Mouse (Mus musculus) left cerebral cortex, postnatal 4 days (tissue): Measurements from ENCODE around the gene Med22. TPM values are rescaled to one million over a fixed set of nuclear protein-coding genes. Genes with fewer than 3 reads are reported as not detected.

Experiments used
- DNase-seq: peaks from one replicate; pipeline ENCODE4 v3.0.0-alpha.2; 2022
- intact Hi-C: fragments of 180-260 bp; cut with DNase I; formaldehyde crosslinking; loops from one replicate; pipeline ENCODE4 v1.15.1; 2025
- total RNA-seq, 2 experiments: library from RNA; stranded (reverse); gene quantifications; 2 replicates each; pipeline ENCODE4 v1.2.3; 2021

Med22 gene
- total RNA-seq, result 10 to 100 TPM; 52.3 to 56.2 TPM

DNA sequence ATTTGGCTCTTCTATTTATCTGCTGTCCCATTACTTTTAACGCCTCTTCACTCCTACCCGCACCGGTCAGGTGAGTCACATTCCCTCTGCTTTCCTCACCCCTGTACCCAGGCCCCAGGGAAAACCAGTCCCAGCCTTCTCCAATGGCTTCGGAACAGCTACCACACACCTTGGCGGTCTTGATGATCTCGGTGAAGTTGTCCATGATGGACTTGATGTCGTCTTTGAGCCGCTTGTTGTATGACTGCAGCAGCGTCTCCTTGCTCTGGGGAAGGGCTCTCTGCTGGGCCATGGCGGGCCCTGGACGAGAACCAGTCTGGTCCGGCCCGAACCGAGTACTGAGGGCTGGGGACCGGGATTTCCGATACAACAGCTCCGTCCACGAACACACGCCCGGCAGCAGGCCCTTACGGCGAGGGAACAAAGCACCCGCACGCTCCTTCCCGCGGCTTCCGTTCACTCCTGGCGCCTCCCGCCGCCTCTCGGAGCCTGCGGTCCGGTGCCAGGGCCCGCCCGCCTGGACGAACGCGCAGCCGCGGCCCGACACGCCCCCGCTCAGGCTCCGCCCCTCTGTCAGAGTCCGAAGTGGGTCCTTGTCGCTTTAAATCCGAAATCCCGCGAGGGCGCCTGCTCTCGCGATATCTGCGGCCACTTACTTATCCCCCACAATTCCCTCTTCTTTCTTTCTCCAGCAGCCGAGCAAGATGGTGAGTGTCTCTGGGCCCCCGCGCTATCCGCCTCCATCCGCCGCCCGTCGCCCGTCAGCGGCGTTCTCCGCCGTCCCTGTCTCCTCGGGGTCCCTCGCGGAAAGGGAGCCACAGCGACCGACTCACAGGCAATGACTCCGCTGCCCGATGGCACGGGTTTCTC, at the start of gene Med22, which contains the start of gene Rpl7a:
Gene Med22, minus strand, starts transcription at position 554 of the 870 bp plus-strand sequence.
Gene Rpl7a, plus strand, starts transcription at position 641 of the 870 bp plus-strand sequence.
- intact Hi-C loops, result no loop called here
- DNase-seq, result peak; percentile 100

DNA sequence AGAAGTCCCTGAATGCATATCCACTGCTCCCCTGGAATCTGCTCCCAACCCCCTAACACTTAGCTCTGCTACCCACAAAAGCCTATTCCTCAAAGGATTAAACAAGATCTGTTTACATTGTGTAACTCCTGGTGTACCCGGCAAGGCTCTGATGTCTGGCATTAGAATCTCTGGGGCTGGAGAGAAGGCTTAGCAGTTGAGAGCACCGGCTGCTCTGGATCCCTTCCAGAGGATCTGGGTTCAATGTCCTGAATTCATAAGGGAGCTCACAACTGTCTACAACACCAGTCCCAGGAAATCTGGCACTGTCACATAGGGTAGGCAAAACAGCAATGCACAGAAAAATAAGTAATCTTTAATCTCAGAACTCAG, 47.0 kb upstream of the Med22 start:
- no peak for DNase-seq
- intact Hi-C loops, result no loop called here

DNA sequence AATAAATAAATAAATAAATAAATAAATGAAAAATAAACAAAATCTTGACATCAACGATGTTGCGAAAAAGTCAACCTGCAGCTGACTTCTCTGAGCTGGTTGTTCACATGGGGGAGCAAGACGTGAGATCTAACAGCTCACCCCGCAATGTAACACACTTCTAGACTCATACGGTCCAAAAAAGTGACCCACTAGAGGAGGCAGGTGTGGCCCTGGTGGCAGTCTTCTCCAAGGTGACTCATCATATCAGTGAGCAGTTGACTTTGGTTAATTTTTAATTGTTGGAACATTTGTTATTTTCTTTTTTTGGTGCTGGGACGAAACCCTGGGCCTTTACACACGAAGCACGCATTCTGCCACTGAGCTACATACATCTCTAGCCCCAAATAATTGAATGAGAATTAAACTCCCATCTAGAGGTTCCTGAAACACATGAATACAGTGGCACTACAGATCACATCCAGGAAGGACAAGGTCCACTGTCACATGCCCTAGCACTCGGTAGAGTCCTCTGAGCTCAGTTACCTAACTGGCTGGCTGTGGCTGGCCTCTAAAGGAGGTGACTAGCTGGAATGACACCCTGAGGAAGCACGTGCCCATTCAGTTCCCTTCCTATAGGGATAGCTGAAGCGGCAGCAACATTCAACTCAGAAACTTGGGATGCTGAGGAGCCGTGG, 46.5 kb upstream of the Med22 start:
- intact Hi-C loops, result no loop called here

DNA sequence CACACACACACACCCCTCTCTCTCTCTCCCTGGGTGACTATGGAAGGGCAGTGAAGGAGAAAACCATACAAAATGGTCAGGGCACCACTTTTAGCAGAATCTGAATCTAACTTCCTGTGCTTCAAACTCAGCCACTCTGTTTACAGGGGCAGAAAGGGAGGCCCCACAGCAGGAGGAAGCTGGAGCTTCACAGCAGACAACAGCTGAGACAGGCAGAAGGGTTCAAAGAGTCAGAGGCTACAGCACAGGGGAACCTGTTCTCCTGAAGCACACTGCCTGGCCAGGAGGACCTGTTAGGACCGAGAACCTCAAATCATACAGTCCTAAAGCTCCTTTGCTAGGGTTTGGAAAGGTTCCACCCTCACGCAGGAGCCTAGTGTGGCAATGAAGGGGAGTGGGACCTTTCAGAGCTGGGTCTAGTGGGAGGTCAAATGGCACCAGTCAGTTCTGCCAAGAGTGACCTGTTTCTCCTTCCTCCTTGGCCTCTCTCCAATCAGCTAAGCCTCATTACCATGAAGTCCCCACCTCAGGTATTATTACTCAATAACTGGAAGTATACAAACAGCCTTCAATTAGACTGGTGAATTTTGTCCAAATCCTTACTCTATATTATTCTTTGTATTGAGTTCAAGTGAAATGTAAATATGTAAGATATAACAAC, 44.4 kb upstream of the Med22 start:
- intact Hi-C loops, result no loop called here
- no peak for DNase-seq

More for the DNA sequence above, 46.5 kb upstream of the Med22 start:
- no peak for DNase-seq

DNA sequence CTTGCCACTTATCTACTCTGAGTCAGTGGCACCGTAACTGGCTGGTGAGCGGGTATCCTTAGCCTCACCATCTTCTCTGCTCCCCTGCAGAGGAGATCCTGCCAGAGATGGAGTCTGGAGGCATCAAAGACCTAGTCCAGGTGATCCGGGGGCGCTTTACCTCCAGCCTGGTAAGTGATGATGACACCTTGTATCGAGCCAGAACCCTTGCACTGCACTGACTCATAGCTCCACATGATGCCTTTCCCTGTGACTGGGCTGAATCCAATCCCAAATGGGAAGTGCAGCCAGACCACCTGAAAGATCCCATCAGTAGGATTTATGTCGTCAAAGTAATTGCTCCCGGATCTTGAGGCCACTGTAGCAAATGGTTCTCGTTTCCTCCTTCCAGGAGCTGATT, 42.4 kb upstream of the Med22 start:
- no peak for DNase-seq
- intact Hi-C loops, result no loop called here

DNA sequence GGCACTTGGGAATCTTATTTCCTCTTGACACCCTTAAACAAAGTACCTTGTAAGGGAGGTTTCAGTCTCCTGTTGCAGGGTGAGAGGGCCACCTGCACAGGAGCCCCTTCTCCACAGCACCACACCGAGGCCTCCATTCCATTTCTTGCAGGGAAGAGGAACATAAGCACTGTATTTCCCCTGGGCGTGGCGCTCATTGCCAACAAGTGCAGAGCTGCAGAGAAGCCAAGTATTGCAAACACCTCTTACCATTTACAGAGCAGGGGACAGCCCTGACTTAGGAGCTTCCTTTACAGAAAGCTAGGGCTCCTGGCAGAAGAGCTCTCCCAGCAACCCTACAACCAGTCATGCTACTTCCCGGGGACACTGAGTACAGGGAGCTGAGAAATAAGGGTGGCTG, 41.7 kb upstream of the Med22 start:
- no peak for DNase-seq
- intact Hi-C loops, result no loop called here

DNA sequence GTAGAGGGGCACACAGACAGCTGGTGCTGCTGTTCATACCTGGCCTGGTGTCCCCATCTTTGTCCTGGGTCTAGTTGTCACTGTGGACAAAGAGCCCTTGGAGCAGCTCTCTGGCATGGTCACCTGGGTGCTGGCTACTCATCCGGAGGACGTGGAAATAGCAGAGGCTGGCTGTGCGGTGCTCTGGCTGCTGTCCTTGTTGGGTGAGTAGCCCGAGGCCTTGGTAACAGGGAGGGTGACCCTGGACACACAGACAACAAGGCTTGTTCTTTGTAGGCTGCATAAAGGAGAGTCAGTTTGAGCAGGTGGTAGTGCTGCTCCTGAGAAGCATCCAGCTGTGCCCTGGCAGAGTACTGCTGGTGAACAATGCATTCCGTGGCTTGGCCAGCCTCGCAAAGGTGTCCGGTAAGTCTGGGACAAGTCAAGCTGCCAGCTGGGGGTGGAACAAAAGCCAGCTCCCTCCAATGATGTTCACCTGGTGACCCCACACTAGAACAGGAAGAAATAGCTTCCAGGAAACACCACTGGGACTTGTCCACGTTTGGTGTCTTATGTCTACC, 40.9 kb upstream of the Med22 start:
- intact Hi-C loops, result no loop called here
- no peak for DNase-seq

DNA sequence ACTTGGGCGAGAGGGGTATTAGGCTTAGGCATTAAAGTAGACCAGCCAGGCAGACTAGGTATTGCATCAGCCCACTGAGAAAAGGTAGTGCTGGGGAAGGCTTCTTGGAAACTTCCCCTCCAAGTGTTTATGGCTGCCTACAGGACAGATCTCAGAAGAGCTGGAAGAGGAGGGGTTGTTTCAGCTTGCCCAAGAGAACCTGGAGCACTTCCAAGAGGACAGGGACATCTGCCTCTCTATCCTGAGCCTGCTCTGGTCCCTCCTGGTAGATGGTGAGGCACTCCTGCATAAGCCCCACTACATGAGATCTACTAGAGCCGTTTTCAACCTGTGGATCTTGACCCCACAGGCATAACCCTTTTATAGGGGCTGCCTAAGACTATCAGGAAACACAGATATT, 39.9 kb upstream of the Med22 start:
- intact Hi-C loops, result no loop called here

DNA sequence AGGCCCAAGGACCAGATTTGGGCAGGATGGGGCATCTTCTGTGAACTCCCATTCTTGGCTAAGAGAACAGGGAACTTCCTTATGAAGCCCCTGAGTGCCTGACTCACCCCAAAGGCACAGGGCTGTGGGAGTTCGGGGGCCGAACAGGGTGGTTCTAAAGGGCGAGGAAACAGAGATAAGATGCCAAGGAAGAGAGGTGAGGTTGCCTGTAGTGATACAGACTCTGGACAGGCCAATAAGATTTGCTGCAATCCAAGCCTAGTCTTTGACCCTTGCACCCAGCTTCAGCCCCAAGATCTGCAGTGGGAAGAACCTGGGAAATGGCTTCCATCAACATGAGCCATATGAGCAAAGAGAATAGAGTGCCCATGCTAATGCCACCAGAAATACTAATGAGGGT, 32.8 kb upstream of the Med22 start:
- DNase-seq, result no peak
- intact Hi-C loops, result no loop called here

More for the DNA sequence above, 39.9 kb upstream of the Med22 start:
- DNase-seq, result no peak

DNA sequence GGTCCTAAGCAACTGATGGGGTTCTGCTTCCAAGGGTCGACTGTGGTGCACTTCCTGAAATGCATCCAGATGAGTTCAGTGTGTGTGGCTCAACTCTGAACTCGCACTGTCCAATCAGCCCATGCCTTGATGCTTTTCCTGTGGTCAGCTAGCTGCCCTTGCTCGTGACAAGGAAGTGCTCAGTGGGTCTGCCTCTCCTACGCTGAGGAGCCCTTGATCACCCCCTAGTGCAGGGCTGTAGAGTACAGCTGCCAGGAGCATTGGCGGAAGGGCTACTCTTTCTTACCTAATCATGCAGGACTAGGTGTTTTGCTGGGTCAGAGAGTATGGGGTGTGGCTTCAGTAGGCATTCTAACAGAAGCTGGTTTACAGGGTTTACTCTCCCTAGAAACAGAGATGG, 31.1 kb upstream of the Med22 start:
- DNase-seq, result no peak
- intact Hi-C loops, result no loop called here

DNA sequence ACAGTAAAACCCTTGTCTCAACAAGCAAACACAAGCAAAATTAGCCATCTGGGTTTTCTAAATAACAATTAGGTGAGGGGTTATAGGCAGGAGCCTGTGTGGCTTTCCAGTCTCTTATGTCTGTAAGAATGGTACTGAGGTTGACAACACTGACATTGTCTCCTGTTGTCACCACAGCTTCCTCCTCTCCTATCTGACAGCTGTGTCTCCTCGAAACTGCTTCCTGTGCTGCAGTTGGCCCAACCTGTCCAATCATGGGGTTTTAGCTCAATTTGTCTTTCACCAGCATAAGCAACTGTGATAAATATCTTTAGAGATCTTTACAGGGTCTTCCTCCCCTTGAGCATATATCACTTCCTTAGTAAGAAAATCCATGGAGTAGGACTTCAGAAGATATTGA, 25.9 kb upstream of the Med22 start:
- DNase-seq, result no peak
- intact Hi-C loops, result loop anchor here (10.0 kb wide), 1 partner anchor 98 kb away; no protein-coding TSS in a partner anchor

DNA sequence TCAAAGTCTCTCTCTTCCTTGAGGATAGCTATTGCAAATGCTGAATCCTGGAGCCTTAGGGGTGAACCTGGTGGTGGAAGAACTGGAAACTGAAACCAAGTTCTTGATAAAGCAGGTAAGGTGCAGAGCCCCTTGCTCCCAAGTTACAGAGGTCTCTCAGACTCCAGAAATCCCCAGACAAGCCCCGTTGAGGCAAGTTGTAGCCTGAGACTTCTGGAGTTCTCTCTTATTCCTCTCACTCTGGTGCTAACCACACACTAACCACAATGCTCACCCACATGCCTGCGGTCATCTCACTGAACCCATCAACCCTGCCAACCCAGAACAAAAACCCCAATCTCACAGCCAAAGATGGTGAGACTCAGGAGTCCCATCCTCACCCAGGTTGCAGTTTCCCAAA, 24.8 kb upstream of the Med22 start:
- intact Hi-C loops, result loop anchor here (10.0 kb wide), 1 partner anchor 100 kb away; no protein-coding TSS in a partner anchor
- no peak for DNase-seq

DNA sequence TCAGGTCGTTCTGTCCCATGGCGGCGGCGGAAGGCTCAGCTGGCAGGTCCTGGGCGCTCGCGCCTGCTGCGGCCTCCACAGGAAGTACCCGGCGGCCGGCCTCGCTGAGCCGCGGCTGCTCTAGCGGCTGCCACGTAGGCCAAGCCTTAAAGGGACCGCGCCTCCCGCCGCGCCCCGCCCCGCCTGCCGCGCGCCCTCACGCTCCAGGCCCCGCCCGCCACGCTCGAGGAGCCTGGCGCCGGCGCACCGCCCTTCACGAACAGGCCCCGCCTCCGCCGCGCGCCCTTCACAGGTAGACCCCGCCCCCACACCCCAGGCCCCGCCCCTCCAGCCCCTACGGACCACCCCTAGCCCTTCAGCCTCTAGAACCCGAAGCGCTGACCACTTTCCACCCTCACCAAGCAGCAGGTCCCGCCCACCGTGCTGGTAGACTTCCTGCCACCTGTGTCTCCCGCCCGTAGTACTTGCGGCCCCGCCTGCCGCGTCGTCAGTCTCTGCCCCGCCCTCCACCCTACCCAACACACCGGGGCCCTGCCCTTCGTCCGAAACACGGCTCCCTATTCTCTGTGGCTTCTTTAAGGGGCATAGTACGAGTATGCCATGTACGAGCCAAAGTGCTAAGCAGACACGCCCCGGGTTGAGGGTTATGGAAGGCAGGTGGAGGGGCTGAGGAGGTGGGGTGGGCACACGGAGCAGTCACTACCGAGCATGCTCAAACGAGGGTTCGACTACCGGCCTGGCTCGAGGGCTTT, 23.0 kb upstream of the Med22 start, which contains the start of the genes Surf4 and Stkld1:
Gene Surf4, minus strand, starts transcription at position 625 of the 752 bp plus-strand sequence.
Gene Stkld1, plus strand, starts transcription at position 744 of the 752 bp plus-strand sequence.
- DNase-seq, result peak; percentile 93
- intact Hi-C loops, result loop anchor here (5.0 to 10.0 kb wide), 2 partner anchors 101 to 304 kb away; no protein-coding TSS in a partner anchor

DNA sequence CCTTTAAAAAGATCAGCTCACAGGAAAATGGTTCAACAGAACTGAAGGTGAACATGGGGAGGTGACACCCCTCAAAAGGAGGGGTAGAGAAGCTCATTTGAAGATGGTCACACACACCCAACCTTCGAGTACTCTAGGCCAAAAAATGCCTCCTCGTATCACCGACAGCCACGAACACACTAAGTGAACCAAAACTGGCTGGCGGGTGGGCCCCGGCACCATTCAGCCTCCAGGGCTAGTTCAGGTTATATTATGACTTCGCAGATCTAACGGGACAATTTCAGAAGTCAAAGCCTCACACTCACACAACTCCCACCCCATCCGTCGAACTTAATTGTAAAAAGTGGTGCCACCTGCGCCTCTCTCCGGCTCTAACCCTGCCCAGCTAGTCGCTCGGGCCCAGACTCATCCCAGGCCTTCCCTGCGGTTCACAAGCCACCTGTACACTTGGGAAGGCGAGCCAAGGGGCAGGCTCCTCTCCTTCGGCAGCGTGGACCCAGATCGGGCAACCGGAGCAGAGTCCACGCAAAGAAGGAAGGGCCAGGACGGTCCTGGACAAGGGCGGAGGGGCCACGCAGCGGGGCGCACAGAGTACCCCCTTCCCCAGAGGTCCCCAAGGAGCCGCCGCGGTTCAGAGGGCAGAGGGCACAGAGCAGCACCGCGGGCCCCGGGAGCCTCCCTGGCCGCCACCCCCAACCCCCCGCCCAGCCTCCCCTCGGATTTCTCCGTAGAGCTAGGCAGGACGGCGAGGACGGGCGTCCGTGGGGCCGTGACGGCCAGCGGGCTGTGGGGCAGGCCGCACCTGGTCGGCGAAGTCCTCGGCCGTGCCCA, 22.2 kb upstream of the Med22 start:
- peak; percentile 37 for DNase-seq
- intact Hi-C loops, result loop anchor here (5.0 to 10.0 kb wide), 2 partner anchors 102 to 305 kb away; no protein-coding TSS in a partner anchor

DNA sequence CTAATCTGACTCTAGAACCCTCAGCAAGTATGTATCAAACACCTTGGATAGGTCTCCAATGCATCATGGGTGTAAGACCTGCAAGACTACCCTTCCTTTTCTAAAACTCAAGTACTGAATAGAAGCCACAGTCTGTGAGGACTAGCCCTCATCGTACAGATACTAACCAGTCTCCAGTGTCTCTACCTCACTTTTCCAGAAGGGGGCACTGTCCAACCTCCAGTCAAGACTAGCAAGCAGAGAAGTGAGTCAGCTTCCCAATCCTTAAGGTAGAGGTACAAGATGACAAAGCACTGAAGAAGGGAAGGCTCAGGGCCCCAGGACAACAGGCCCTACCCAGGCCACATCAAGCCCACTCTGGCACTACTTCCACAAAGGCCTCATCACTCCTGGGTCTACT, 19.9 kb upstream of the Med22 start:
- peak; percentile 60 for DNase-seq
- intact Hi-C loops, result loop anchor here (5.0 to 10.0 kb wide), 2 partner anchors 104 to 307 kb away; no protein-coding TSS in a partner anchor

DNA sequence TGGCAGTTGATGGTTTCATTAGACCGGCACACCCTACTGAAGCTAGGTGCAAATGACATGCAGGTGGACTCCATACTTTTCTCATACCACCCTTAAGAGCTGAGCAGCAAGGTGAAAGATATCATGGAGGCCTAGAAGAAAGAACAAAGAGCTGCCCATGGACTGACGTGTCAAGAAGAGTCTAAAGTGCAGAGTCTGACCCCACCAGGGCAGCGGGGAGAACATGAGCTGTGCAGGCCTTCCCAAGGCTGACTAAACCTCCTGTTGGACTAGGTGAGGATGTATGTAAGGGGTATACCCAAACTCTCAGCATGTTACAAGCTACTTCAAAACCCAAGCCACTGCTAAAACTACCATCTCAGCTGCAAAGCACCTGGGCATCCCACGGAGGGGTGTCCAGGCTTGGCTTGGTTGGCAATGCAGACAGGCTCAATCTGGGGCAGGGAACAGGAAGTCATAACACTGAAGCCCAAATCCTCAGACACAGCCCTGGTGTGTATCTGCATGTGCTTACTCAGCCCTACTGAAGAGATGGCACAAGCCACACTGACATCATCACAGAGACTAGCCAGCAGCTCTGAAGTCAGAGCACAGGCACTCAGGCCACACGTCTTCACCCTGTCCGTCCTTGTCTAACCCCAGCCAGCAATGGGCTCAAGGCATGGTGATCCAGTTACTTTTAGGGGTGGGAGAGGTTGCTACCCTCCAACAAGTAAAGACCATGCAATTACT, 17.4 kb upstream of the Med22 start:
- intact Hi-C loops, result no loop called here
- no peak for DNase-seq

DNA sequence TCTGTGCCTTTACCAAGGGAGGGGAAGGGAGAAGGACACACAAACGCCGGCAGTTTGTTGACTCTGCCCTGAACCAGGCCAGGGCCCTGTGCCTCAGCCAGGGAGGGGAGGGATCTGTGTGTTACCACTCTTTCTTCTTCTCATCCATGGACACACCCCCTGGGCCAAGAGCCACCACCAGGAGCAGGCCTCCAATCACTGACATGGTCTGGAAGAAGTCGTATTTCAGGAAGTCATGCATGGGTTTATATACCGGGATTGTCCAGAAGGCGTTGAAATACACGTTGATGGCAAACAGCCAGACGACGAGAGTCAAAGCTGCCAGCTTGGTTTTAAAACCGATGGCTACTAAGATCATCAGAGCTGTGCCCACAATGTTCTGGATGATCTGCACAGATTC, 11.3 kb upstream of the Med22 start:
- DNase-seq, result no peak
- intact Hi-C loops, result no loop called here

DNA sequence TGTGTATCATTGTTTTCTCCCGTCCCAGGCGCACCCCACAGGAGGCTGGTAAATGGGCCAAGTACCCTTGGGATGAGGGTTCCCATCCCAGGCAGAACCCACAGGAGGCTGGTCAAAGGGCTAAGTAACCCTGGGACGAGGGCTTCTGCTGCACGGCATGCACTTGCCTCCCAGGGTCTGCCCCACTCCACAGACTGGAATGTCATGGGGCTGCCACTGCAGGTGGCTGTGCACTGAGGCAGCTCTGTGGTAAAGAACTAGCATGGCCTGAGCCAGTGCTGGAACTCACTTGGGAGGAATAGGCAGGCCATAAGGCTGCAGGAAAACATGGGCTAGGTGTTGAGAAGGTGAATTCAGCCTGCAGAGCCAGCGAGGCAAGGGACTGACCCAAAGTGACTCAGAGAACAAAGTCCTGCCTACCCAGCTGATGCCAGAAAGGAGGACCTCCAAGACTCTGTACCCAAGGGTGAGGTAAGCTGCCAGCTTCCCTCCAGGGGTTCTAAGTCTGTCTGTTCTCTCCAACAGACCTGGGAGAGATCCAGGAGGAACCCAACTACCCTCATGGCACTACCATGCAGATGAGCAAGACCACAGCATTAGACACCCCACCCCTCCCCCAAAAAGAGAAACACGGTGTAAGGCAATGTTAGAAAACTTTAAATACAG, 9.8 kb upstream of the Med22 start:
- intact Hi-C loops, result no loop called here
- no peak for DNase-seq
